Mouse (Mus musculus) megakaryocyte, embryonic 14.5 days (primary cell): ENCODE measurements around the gene Ptdss2.

Experiments
- FLI1 ChIP-seq: IDR thresholded peaks from 2 replicates; pipeline ENCODE4 v1.6.1; 2012; ENCODE audit warnings: low read length, inconsistent platforms, mixed read lengths
- GATA1 ChIP-seq: IDR thresholded peaks from 3 replicates; pipeline ENCODE4 v1.6.1; 2012; ENCODE audit warnings: mixed read lengths, low read length, inconsistent platforms, borderline replicate concordance

- TF ChIP-seq GATA1 (no peak), FLI1 (no peak)
Observed at GRCm38 (mm10) chr7:141169300-141169699, 47.1 kb downstream of the Ptdss2 start.
